Mouse (Mus musculus) liver, embryonic 16.5 days (tissue): ENCODE data around the gene 4932438H23Rik. TPM values are rescaled to one million over a fixed set of nuclear protein-coding genes. Genes with fewer than 3 reads are reported as not detected.

Experiments used
- ATAC-seq: fragments of 200-750 bp; cut with Nextera tagmentation; 2 replicates; pipeline ENCODE4 v1.8.0; 2017; ENCODE audit warnings: low read depth, mild to moderate bottlenecking, moderate number of reproducible peaks, moderate library complexity
- H3K27ac ChIP-seq: fragments of 300-500 bp; sonication (generic); 2 replicates; pipeline ENCODE4 v1.5.1; 2014; ENCODE audit warnings: mild to moderate bottlenecking, low read length
- H3K27me3 ChIP-seq: fragments of 300-500 bp; sonication (generic); 2 replicates; pipeline ENCODE4 v1.6.1; 2014; ENCODE audit warnings: low read depth, low read length, mixed read lengths; ENCODE audit not compliant: control insufficient read depth, insufficient read depth
- H3K36me3 ChIP-seq: fragments of 300-500 bp; sonication (generic); 2 replicates; pipeline ENCODE4 v1.6.1; 2014; ENCODE audit warnings: mild to moderate bottlenecking; ENCODE audit not compliant: control insufficient read depth, insufficient read depth
- H3K4me1 ChIP-seq: fragments of 300-500 bp; sonication (generic); 2 replicates; pipeline ENCODE4 v1.6.1; 2014; ENCODE audit warnings: low read depth, low read length, mixed read lengths; ENCODE audit not compliant: control insufficient read depth
- H3K4me2 ChIP-seq: fragments of 300-500 bp; sonication (generic); 2 replicates; pipeline ENCODE4 v1.6.1; 2014; ENCODE audit warnings: low read depth, low read length, mixed read lengths
- H3K4me3 ChIP-seq: fragments of 300-500 bp; sonication (generic); 2 replicates; pipeline ENCODE4 v1.5.1; 2014; ENCODE audit warnings: low read depth, mild to moderate bottlenecking, low read length
- H3K9ac ChIP-seq: fragments of 300-500 bp; sonication (generic); 2 replicates; pipeline ENCODE4 v1.6.1; 2014; ENCODE audit warnings: low read depth, low read length
- H3K9me3 ChIP-seq: fragments of 300-500 bp; sonication (generic); replicated peaks from 2 replicates; pipeline ENCODE4 v1.6.1; 2016; ENCODE audit warnings: low read length; ENCODE audit not compliant: control insufficient read depth
- WGBS: fragments of 180-500 bp; shearing (Covaris S2); extraction: QIAGEN DNeasy Blood & Tissue Kit; methylation state at CpG from one replicate; pipeline ENCODE4 v1.1.7; 2014; ENCODE audit not compliant: insufficient replicate concordance; 5-methylcytosine and 5-hydroxymethylcytosine counted together
- polyA plus RNA-seq: library from polyadenylated mRNA; unstranded; fragments of >200 nt; fragmentation: Nextera tagmentation; extraction: Ambion mirVana; gene quantifications from 2 replicates; pipeline ENCODE4 v1.2.1, GENCODE M21; 2015

The 4932438H23Rik gene
- not detected in 2 replicates for polyA plus RNA-seq

GRCm38 (mm10) chr16:91095022-91095421 lies at the start of gene 4932438H23Rik:
Gene 4932438H23Rik (minus strand): TSS chr16:91095122.
- 75% methylated on average over 8 of the region's 8 CpGs for WGBS
- Histone ChIP-seq H3K27ac (no peak within 1 kb of the TSS), H3K9ac (no peak within 1 kb of the TSS), H3K4me1 (no peaks in the 10 kb centered on the region; the same call in 1 of the 2 replicates), H3K27me3 (no peaks in the 10 kb centered on the region), H3K4me3 (no peak within 1 kb of the TSS), H3K4me2 (no peak within 1 kb of the TSS), H3K9me3 (no peaks in the 10 kb centered on the region), H3K36me3 (no peaks in the 10 kb centered on the region)
- no peak for ATAC-seq

GRCm38 (mm10) chr16:91140991-91141630 lies 46.2 kb upstream of the 4932438H23Rik start:
- Histone ChIP-seq H3K9me3 (no peaks in the 10 kb centered on the region; the same call in 1 of the 2 replicates), H3K9ac (no peak overlapping the region), H3K4me2 (no peak overlapping the region), H3K4me1 (no peaks in the 10 kb centered on the region), H3K4me3 (no peak overlapping the region), H3K36me3 (no peaks in the 10 kb centered on the region), H3K27ac (no peak overlapping the region), H3K27me3 (peaks cover 33% of the 10 kb centered on the region)
- WGBS: 38% methylated on average over 20 of the region's 20 CpGs
- no peak for ATAC-seq

- WGBS: 34% methylated on average over 10 of the region's 10 CpGs
- Histone ChIP-seq H3K36me3 (no peaks in the 10 kb centered on the region), H3K27ac (no peak overlapping the region), H3K4me1 (no peaks in the 10 kb centered on the region), H3K9me3 (no peaks in the 10 kb centered on the region; the same call in 1 of the 2 replicates), H3K27me3 (peaks cover 33% of the 10 kb centered on the region), H3K4me3 (no peak overlapping the region), H3K9ac (no peak overlapping the region), H3K4me2 (no peak overlapping the region)
- no peak for ATAC-seq
These were observed 45.5 kb upstream of the 4932438H23Rik start for GRCm38 (mm10) chr16:91140457-91140856.

GRCm38 (mm10) chr16:91140056-91140455 lies 45.1 kb upstream of the 4932438H23Rik start:
- H3K27ac ChIP-seq: no peak overlapping the region
- no peak overlapping the region for H3K4me2 ChIP-seq
- no peaks in the 10 kb centered on the region for H3K36me3 ChIP-seq
- H3K4me1 ChIP-seq: no peaks in the 10 kb centered on the region
- ATAC-seq: no peak
- whole genome bisulfite sequencing: 26% methylated on average over 13 of the region's 13 CpGs
- H3K9ac ChIP-seq: no peak overlapping the region
- H3K9me3 ChIP-seq: no peaks in the 10 kb centered on the region; the same call in 1 of the 2 replicates
- H3K27me3 ChIP-seq: peaks cover 33% of the 10 kb centered on the region
- no peak overlapping the region for H3K4me3 ChIP-seq

- Histone ChIP-seq H3K9me3 (no peaks in the 10 kb centered on the region; the same call in 1 of the 2 replicates), H3K4me2 (no peak overlapping the region), H3K27ac (no peak overlapping the region), H3K4me3 (no peak overlapping the region), H3K9ac (no peak overlapping the region), H3K4me1 (no peaks in the 10 kb centered on the region), H3K36me3 (no peaks in the 10 kb centered on the region), H3K27me3 (peaks cover 33% of the 10 kb centered on the region)
- WGBS: 15% methylated on average over 10 of the region's 10 CpGs
- ATAC-seq: no peak
These were observed 44.6 kb upstream of the 4932438H23Rik start for GRCm38 (mm10) chr16:91139481-91139880.

GRCm38 (mm10) chr16:91138736-91139135 lies 43.8 kb upstream of the 4932438H23Rik start:
- H3K4me1 ChIP-seq: no peaks in the 10 kb centered on the region
- no peaks in the 10 kb centered on the region for H3K36me3 ChIP-seq
- peaks cover 33% of the 10 kb centered on the region for H3K27me3 ChIP-seq
- no peak for ATAC-seq
- H3K9me3 ChIP-seq: no peaks in the 10 kb centered on the region
- H3K4me2 ChIP-seq: no peak overlapping the region
- H3K4me3 ChIP-seq: no peak overlapping the region
- no peak overlapping the region for H3K9ac ChIP-seq
- 64% methylated on average over 3 of the region's 3 CpGs for WGBS
- H3K27ac ChIP-seq: no peak overlapping the region

- H3K4me1 ChIP-seq: no peaks in the 10 kb centered on the region
- H3K27ac ChIP-seq: no peak overlapping the region
- H3K9ac ChIP-seq: no peak overlapping the region
- H3K4me3 ChIP-seq: no peak overlapping the region
- no peaks in the 10 kb centered on the region for H3K9me3 ChIP-seq
- peaks cover 33% of the 10 kb centered on the region for H3K27me3 ChIP-seq
- no peaks in the 10 kb centered on the region for H3K36me3 ChIP-seq
- WGBS: 66% methylated on average over 7 of the region's 7 CpGs
- no peak overlapping the region for H3K4me2 ChIP-seq
- no peak for ATAC-seq
These were observed 43.2 kb upstream of the 4932438H23Rik start for GRCm38 (mm10) chr16:91138151-91138550.

- Histone ChIP-seq H3K4me1 (no peaks in the 10 kb centered on the region), H3K9ac (no peak overlapping the region), H3K4me2 (no peak overlapping the region), H3K4me3 (no peak overlapping the region), H3K27me3 (peaks cover 30% of the 10 kb centered on the region), H3K36me3 (no peaks in the 10 kb centered on the region), H3K9me3 (no peaks in the 10 kb centered on the region), H3K27ac (no peak overlapping the region)
- 55% methylated on average over 3 of the region's 3 CpGs for WGBS
- ATAC-seq: no peak
These were observed 41.7 kb upstream of the 4932438H23Rik start for GRCm38 (mm10) chr16:91136607-91137006.

- ATAC-seq: no peak
- no peaks in the 10 kb centered on the region for H3K4me1 ChIP-seq
- H3K27ac ChIP-seq: no peak overlapping the region
- no peak overlapping the region for H3K4me3 ChIP-seq
- no peaks in the 10 kb centered on the region for H3K36me3 ChIP-seq
- no peaks in the 10 kb centered on the region for H3K27me3 ChIP-seq
- no peaks in the 10 kb centered on the region for H3K9me3 ChIP-seq
- no peak overlapping the region for H3K9ac ChIP-seq
- WGBS: 87% methylated on average over 15 of the region's 15 CpGs
- H3K4me2 ChIP-seq: no peak overlapping the region
These were observed 35.0 kb upstream of the 4932438H23Rik start for GRCm38 (mm10) chr16:91129916-91130315.
